Mouse (Mus musculus) olfactory bulb, adult 2 months (tissue): ENCODE data around the gene Ptrh1.

Experiments used
- CTCF ChIP-seq: fragments of 200-500 bp; IDR thresholded peaks from 2 replicates; pipeline ENCODE4 v1.5.1; 2012; ENCODE audit warnings: low read depth, mild to moderate bottlenecking, low read length, moderate library complexity; ENCODE audit not compliant: insufficient read depth
- POLR2A ChIP-seq: fragments of 200-500 bp; IDR thresholded peaks from 2 replicates; pipeline ENCODE4 v1.6.1; 2012; ENCODE audit warnings: mild to moderate bottlenecking, low read depth, low read length, moderate library complexity; ENCODE audit not compliant: insufficient read depth

- no peak for TF ChIP-seq POLR2A
- peak; percentile 68 for TF ChIP-seq CTCF
Measured at GRCm38 (mm10) chr2:32779131-32779530, 3.5 kb downstream of the Ptrh1 start.
